Mouse (Mus musculus) liver, adult 2 months (tissue): ENCODE results near the gene Hs3st4. TPM values are rescaled to one million over a fixed set of nuclear protein-coding genes. Genes with fewer than 3 reads are reported as not detected.

Experiments used
- DNase-seq: peaks from one replicate; pipeline ENCODE4 v3.0.0-alpha.2; 2011; ENCODE audit warnings: low read depth, low spot score; ENCODE audit errors: extremely low read depth
- H3K27ac ChIP-seq: fragments of 200-500 bp; replicated peaks from 2 replicates; pipeline ENCODE4 v1.5.1; 2012; ENCODE audit warnings: low read depth, mild to moderate bottlenecking, control low read depth, inconsistent platforms, low read length; ENCODE audit not compliant: insufficient read depth
- H3K27me3 ChIP-seq: fragments of 200-500 bp; 2 replicates; pipeline ENCODE4 v1.6.1; 2012; ENCODE audit warnings: mild to moderate bottlenecking, moderate library complexity, low read length, inconsistent platforms; ENCODE audit not compliant: control insufficient read depth, insufficient read depth
- H3K36me3 ChIP-seq: fragments of 200-500 bp; 2 replicates; pipeline ENCODE4 v1.6.1; 2012; ENCODE audit warnings: low read length, inconsistent platforms; ENCODE audit not compliant: control insufficient read depth, insufficient read depth
- H3K4me1 ChIP-seq: fragments of 200-500 bp; 2 replicates; pipeline ENCODE4 v1.6.1; 2011; ENCODE audit warnings: low read length; ENCODE audit not compliant: control insufficient read depth, insufficient read depth
- H3K4me3 ChIP-seq: fragments of 200-500 bp; 2 replicates; pipeline ENCODE4 v1.5.1; 2011; ENCODE audit warnings: low read depth, mild to moderate bottlenecking, control low read depth, low read length, moderate library complexity; ENCODE audit not compliant: insufficient read depth
- H3K79me2 ChIP-seq: fragments of 200-500 bp; 2 replicates; pipeline ENCODE4 v1.6.1; 2012; ENCODE audit warnings: inconsistent platforms, mild to moderate bottlenecking, low read length, moderate library complexity; ENCODE audit not compliant: control insufficient read depth, insufficient read depth
- H3K9ac ChIP-seq: fragments of 200-500 bp; 2 replicates; pipeline ENCODE4 v1.6.1; 2012; ENCODE audit warnings: low read depth, mild to moderate bottlenecking, control low read depth, inconsistent platforms, low read length
- CTCF ChIP-seq: fragments of 200-500 bp; IDR thresholded peaks from 2 replicates; pipeline ENCODE4 v1.5.1; 2011; ENCODE audit warnings: low read depth, low read length, control low read depth
- POLR2A ChIP-seq: fragments of 200-500 bp; IDR thresholded peaks from 2 replicates; pipeline ENCODE4 v1.6.1; 2011; ENCODE audit warnings: low read length, control low read depth; ENCODE audit not compliant: insufficient read depth; ENCODE audit errors: extremely low read depth
- WGBS: fragments of 180-500 bp; shearing (Covaris S2); methylation state at CpG from one replicate; pipeline ENCODE4 v1.1.7; 2018; 5-methylcytosine and 5-hydroxymethylcytosine counted together
- polyA plus RNA-seq: library from polyadenylated mRNA; depleted of rRNA; stranded (reverse); fragments of >200 nt; gene quantifications from 2 replicates; pipeline ENCODE4 v1.2.3, GENCODE M21; 2012
- total RNA-seq: library from RNA; depleted of rRNA; stranded (reverse); fragments of >200 nt; gene quantifications from 2 replicates; pipeline ENCODE4 v1.2.3, GENCODE M21; 2014

Gene Hs3st4
- total and polyA plus RNA-seq, 2 experiments = not detected

DNA sequence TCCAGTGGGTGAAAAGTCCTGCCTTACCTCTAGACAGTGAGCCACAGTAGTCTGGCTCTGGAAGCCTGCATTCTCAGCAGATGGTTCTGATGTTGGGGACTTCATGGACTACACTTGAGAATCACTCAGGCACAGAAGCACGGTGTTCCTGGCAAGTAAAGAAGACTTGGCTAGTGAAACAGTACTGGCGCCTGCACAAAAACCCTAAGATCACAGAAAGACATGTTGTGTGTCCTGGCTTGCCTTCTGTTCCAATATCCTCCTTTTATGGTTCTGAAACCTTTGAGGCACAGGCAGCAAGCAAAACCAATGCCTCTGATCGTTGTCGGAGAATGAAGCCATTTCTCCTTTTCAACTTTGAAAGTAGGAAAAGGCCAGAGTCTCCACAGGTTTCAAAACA lies 336.8 kb downstream of the Hs3st4 start:
- no peak overlapping the region for H3K4me3 ChIP-seq
- no peak for DNase-seq
- H3K27me3 ChIP-seq = no peaks in the 10 kb centered on the region
- TF ChIP-seq POLR2A (no peak), CTCF (no peak)
- H3K79me2 ChIP-seq = no peaks in the 10 kb centered on the region
- no peaks in the 10 kb centered on the region for H3K4me1 ChIP-seq
- H3K27ac ChIP-seq = no peak overlapping the region
- no peaks in the 10 kb centered on the region for H3K36me3 ChIP-seq
- WGBS = 82% methylated on average over 4 of the region's 4 CpGs
- no peak overlapping the region for H3K9ac ChIP-seq

DNA sequence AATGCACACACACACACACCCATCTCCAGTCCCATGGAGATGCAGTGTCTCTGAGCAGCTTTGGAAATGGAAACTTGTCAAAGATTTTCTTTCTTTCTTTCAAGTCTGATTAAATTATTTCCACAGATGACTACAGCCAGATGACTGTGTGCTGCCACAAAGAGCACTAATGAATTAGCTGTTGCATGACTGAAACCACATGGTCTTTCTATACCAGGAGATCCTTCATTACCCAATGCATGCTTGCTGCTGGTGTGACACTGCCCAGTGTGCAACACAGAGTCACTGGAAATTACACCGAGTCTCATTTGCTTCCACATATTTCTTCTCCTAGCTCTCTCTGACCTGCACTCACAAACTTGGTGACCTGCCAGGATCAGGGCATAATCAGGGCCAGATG lies 353.0 kb downstream of the Hs3st4 start:
- Histone ChIP-seq H3K4me1 (no peaks in the 10 kb centered on the region), H3K4me3 (no peak overlapping the region), H3K9ac (no peak overlapping the region), H3K36me3 (no peaks in the 10 kb centered on the region), H3K79me2 (no peaks in the 10 kb centered on the region), H3K27me3 (no peaks in the 10 kb centered on the region), H3K27ac (no peak overlapping the region)
- 89% methylated on average over 1 of the region's 1 CpGs for WGBS
- no peak for DNase-seq
- TF ChIP-seq CTCF (no peak), POLR2A (no peak)

- Histone ChIP-seq H3K4me3 (no peak overlapping the region), H3K79me2 (no peaks in the 10 kb centered on the region), H3K27me3 (no peaks in the 10 kb centered on the region), H3K9ac (no peak overlapping the region), H3K36me3 (no peaks in the 10 kb centered on the region), H3K4me1 (no peaks in the 10 kb centered on the region), H3K27ac (no peak overlapping the region)
- DNase-seq = no peak
- TF ChIP-seq POLR2A = no peak
- TF ChIP-seq CTCF = no peak
- WGBS = 84% methylated on average over 3 of the region's 3 CpGs
Observed at GRCm38 (mm10) chr7:124341510-124341909, 358.8 kb downstream of the Hs3st4 start.

- WGBS = 65% methylated on average over 13 of the region's 13 CpGs
- Histone ChIP-seq H3K4me1 (no peaks in the 10 kb centered on the region), H3K36me3 (no peaks in the 10 kb centered on the region), H3K27ac (no peak overlapping the region), H3K9ac (no peak overlapping the region), H3K79me2 (no peaks in the 10 kb centered on the region), H3K27me3 (no peaks in the 10 kb centered on the region), H3K4me3 (no peak overlapping the region)
- DNase-seq = no peak
- TF ChIP-seq CTCF (no peak), POLR2A (no peak)
Observed at GRCm38 (mm10) chr7:124347218-124348017, 364.7 kb downstream of the Hs3st4 start.

DNA sequence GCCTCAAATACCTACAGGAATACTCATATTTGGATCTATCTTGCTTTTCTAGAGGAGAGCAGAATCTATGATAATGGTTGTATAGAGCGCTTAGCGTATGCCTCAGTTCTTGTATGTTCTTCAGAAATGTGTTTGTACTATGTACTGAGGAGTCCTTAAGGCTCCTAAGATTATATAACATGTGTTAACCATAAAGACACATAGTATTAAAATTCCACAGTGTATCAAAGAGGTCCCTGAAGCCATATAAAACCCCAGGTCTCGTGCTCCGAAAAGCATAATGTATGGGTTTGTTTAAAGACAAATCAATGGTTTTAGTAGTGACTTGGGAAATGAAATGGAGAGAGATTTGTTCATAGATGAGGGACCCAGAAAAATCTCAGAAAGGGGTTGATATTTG lies 371.4 kb downstream of the Hs3st4 start:
- Histone ChIP-seq H3K4me3 (no peak overlapping the region), H3K27ac (no peak overlapping the region), H3K36me3 (no peaks in the 10 kb centered on the region), H3K4me1 (no peaks in the 10 kb centered on the region), H3K79me2 (no peaks in the 10 kb centered on the region), H3K27me3 (no peaks in the 10 kb centered on the region), H3K9ac (no peak overlapping the region)
- DNase-seq = no peak
- 85% methylated on average over 4 of the region's 4 CpGs for WGBS
- TF ChIP-seq POLR2A (no peak), CTCF (no peak)

- H3K27ac ChIP-seq = no peak overlapping the region
- H3K79me2 ChIP-seq = no peaks in the 10 kb centered on the region
- WGBS = 63% methylated on average over 3 of the region's 3 CpGs
- DNase-seq = no peak
- no peak overlapping the region for H3K4me3 ChIP-seq
- H3K4me1 ChIP-seq = no peaks in the 10 kb centered on the region
- TF ChIP-seq POLR2A = no peak
- TF ChIP-seq CTCF = no peak
- H3K9ac ChIP-seq = no peak overlapping the region
- H3K36me3 ChIP-seq = no peaks in the 10 kb centered on the region
- H3K27me3 ChIP-seq = no peaks in the 10 kb centered on the region
Observed at GRCm38 (mm10) chr7:124358068-124358467, 375.4 kb downstream of the Hs3st4 start.
